Mouse (Mus musculus) adrenal gland, adult 18-20 months (tissue): Measurements from ENCODE around the gene Agtrap. TPM values are rescaled to one million over a fixed set of nuclear protein-coding genes. Genes with fewer than 3 reads are reported as not detected.
"Not testable (repeated sequence)": the region's sequence is repeated elsewhere in the genome, so short reads cannot be mapped to it uniquely, and the experiment has no call there.

Experiments used
- DNase-seq, 2 experiments: peaks; one replicate each; pipeline ENCODE4 v3.0.0; 2021 to 2022; ENCODE audit warnings: low spot score in 2 of 2
- total RNA-seq, 2 experiments: library from RNA; stranded (reverse); gene quantifications; 1 replicate in 1 of 2; 2 replicates in 1 of 2; pipeline ENCODE4 v1.2.3; 2021

Agtrap gene
- total RNA-seq, 2 experiments from 2014 or later = 54.8 to 85.8 TPM

- DNase-seq = no peak
Observed at GRCm38 (mm10) chr4:148052976-148053375, 34.9 kb downstream of the Agtrap start.

DNA sequence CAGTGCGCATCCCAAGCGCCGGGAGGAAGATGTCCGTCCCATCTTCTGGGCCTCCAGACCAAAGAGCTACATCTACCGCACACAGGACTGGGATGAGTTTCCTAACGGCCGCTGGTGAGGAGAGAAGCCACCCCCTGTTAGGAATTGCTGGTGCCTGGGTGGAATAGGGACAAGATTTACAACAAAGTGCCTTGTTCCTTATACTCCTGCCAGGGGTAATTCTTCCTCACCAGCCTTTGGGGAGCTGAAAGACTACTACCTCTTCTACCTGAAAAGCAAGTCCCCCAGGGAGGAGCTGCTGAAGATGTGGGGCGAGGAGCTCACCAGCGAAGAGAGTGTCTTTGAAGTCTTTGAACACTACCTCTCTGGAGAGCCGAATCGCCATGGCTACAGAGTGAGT, 35.9 kb downstream of the Agtrap start:
- DNase-seq = no peak

DNA sequence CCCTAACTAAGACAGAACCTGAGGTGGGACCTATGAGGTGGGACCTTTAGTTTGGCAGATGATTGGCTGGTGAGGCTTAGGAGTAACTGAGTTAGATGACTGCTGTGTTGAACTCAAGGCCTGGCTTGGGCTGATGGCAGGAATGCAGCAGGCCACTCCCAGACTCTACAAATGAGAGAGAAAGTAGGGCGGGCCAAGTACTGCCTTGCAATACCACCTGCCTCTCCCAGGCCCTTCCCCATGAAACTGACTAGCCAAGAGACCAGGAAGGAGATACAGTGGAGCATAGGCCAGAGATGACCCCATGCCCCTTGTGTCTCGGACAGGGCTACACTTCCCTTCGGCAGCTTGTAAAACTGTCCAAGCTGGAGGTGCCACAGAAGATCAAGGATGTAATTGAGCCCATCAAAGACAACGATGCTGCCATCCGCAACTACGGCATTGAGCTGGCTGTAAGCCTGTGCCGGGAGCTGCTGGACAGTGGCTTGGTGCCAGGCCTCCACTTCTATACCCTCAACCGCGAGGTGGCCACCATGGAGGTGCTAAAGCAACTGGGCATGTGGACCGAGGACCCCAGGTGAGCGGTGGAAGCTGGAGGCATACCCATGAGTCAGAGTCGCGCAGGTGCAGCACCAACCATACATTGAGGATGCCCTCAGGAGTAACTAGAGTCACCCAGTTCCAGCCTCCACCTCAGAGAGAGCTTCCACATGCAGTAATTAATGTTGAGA, 36.6 kb downstream of the Agtrap start:
- DNase-seq = no peak

DNA sequence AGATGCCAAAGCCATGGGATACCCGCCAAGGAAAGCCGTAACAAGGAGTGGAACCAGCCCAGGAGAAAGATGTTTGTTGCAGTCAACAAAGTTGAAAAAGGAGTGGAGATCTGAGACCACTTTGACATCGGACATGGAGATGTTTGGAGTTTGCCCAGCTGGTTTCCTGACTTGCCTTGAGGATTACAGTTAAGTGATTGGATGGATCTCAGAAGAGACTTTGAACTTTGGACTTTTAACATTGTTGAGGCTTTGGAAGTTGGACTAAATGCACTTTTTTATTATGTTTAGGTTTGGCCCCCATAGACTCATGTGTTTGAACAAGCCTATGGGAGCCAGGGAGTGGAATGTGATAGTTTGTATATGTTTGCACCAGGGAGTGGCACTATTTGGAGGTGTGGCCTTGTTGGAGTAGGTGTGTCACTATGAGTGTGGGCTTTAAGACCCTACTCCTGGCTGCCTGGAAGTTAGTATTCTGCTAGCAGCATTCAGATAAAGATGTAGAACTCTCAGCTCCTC, 37.4 kb downstream of the Agtrap start:
- not testable (repeated sequence) for DNase-seq

- no peak for DNase-seq
Observed at GRCm38 (mm10) chr4:148046450-148047031, 41.3 kb downstream of the Agtrap start.

- no peak for DNase-seq
Observed at GRCm38 (mm10) chr4:148044113-148044512, 43.7 kb downstream of the Agtrap start.

- DNase-seq = not testable (repeated sequence)
Observed at GRCm38 (mm10) chr4:148043327-148043726, 44.5 kb downstream of the Agtrap start.

GRCm38 (mm10) chr4:148041611-148042191, 46.1 kb downstream of the Agtrap start:
- peak; percentile 37 to 41 for DNase-seq

DNA sequence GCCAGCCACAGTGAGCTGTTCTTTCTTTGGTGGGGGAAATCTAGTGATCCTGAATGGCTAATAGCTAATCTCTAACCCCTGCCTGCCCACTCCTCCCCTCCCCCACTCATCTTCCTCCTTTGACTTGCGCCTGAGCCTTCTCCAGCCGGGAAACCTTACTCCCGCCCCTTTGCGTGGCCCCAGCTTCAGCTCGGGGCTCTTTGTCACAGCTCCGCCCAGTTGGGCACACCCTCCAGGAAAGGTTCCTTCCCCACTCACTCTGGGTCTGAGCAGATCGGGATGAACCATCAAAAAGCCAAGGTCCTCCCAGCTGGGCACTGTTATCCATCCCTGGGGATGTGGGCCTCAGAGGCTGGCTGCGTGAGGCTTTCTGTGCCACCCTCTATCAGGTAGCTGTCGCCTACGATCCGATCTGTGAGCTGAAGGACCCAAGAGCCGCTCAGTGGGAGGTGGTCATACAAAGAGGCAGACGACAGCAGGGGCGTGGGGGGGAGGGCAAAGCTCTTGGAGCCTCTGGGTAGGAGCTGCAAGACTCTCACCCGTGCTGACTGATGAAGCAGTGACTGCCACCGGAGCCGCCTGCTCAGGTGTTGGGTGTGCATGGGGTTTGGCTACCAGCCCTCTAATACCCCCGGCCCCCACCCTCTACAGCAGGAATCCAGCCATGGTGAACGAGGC, 46.8 kb downstream of the Agtrap start:
- peak; percentile 72 to 79 for DNase-seq

GRCm38 (mm10) chr4:148040029-148040830, 47.6 kb downstream of the Agtrap start:
- DNase-seq = no peak

DNA sequence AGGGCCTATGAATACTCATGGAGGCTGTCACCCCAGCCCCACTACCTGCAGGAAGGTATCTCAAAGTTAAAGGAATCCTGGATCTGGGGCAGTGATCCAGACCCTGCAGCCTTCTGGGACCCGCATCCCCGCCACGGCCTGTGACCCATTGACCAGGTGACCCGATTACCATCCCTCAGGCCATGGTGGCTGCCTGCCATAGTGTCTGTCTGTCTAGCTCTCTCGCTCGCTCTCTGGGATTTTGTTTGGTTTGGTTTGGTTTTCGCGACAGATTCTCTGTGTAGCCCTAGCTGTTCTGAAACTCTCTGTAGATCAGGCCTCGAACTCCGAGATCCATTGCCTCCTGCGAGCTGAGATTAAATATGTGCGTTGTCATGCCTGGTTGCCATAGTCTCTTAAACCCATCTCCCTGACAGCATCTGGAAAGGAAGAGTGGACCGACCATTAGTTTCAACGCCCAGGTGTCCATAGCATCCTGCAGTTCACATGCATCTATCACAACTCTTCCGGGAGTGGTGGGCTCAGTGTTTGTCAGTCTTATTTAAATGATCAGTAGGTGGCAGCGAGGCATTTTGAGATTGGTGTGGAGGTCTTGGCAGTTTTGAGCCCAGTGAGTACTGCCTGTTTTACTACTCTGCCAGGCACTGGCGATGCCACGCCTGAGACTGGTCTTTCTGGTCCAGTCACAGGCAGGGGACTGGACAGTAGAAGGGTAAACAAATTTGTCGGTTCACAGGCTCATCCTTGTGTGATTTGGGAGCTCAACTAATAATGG, 48.4 kb downstream of the Agtrap start:
- no peak for DNase-seq

DNA sequence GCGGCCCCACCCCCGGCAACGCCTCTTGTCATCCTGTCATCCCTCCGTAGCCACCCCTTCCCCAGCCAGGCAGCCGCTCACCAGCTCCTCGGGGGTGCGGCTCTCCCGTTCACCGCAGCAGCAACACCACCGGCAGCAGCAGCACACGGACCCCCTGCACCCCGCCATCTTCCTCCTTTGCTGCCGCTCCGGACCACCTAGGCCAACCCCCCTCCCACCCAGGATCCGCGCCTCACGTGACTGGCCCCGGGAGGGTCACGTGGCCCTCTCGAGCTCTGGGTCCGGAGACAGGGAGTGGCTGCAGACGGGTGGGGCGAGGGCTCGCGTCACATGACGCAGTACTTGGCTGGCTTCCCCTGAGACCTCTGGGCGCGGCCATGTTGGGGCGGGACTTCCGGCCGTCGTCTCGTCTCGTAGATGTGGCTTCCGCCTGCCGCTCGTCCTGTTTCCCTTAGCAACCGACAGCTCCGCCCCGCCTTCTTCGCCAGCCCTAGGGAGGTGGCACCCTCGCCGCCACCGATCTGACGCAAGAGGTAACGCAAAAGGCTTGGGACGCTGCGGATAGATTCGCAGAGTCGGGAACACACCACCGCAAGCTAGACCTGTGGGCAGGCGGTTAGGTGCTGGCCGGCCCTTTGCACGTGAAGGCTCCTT, 49.1 kb downstream of the Agtrap start, which contains the start of the genes Clcn6 and Mthfr:
Gene Clcn6 (minus strand): TSS at position 222 of the 654 bp plus-strand sequence.
Gene Mthfr (plus strand): TSS at position 478 of the 654 bp plus-strand sequence.
- peak; percentile 99 for DNase-seq

GRCm38 (mm10) chr4:148038079-148038599, 49.7 kb downstream of the Agtrap start:
- no peak for DNase-seq

GRCm38 (mm10) chr4:148035440-148035839, 52.4 kb downstream of the Agtrap start:
- DNase-seq = no peak

- DNase-seq = no peak
Observed at GRCm38 (mm10) chr4:148033858-148034410, 53.9 kb downstream of the Agtrap start.

DNA sequence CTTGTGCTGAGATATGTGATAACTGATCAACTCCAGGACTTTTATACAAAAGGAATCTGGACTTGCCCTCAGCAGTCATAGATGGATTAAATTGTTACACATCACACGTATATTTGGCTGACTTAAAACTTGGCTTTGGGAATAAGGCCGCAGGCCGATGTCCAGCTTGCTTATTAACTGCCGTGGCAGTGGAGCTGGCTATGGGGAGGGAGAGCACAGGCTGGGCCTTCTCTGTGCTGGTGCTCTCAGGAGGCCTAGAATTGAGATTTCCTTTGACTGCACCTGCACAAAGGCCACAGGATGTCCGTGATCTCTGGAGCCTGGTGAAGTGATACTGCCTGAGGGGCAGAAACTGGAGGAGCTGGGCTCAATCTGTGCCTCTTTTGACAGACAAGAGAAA, 57.3 kb downstream of the Agtrap start:
- DNase-seq = no peak

GRCm38 (mm10) chr4:148029297-148029696, 58.5 kb downstream of the Agtrap start:
- DNase-seq = no peak
